22 mouse cellular contexts compared by ENCODE assay signal in the genomic region with DNA sequence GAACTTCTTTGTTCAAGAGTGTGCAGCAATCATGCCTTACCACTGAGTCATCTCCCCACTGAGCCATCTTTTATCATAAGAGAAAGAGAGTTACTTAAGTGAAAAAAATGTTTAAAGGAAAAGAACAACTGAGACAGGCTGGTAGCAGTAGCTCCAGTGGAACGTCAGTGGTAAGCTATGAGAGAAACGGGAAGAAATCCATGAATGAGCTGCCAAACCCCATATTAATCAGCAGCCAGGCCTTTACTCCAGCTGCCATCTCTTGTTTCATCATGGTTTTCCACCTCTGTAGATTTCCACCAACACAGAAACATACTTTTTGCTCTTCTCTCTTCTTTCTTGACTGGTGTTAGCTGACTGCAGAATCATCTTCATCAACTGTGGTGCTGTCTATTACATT.
A peak's percentile ranks its signal among the peaks of the same experiment; 100 is the strongest.
DNase-seq lines count a peak whose midpoint lies in the region; ATAC-seq and TF ChIP-seq lines count a peak whose summit lies in the region.
"Had no signal": no experiment of that assay in that cellular context is flagged by ENCODE, and none has a peak within 500 bp of the region (broad histone marks: within the 10 kb centered on the region; RNA-seq: fewer than 3 reads in every experiment).

No protein-coding gene starts in this region.

- no peak overlapping the region for H3K27ac ChIP-seq in gastrocnemius, adult 2 months
- no peak overlapping the region for H3K27ac ChIP-seq in midbrain, embryonic 14.5 days (replicated peaks; ENCODE audit: low read depth, low read length)
- H3K27ac ChIP-seq: embryonic facial prominence, embryonic 15.5 days; forebrain, embryonic 13.5 days; heart, embryonic 10.5 days; hindbrain, embryonic 12.5 days had no signal

- in situ Hi-C loops in Patski (cut with MboI; ENCODE audit: low pct_unique_long_range_greater_than_20kb), result no loop called here

- no peak for TF ChIP-seq CTCF in Patski (IDR thresholded peaks at IDR 0.05)
- TF ChIP-seq CTCF in gastrocnemius, adult 2 months (IDR thresholded peaks at IDR 0.05), result no peak

- H3K36me3 ChIP-seq in midbrain, embryonic 14.5 days (ENCODE audit: control insufficient read depth, insufficient read depth, low read length), result no peaks in the 10 kb centered on the region
- H3K36me3 ChIP-seq: embryonic facial prominence, embryonic 15.5 days; heart, embryonic 10.5 days; hindbrain, embryonic 12.5 days had no signal

- WGBS in midbrain, embryonic 14.5 days, result 82% methylated on average over 2 of the region's 2 CpGs

- H3K9ac ChIP-seq in midbrain, embryonic 14.5 days (replicated peaks; ENCODE audit: low read length), result no peak overlapping the region
- H3K9ac ChIP-seq: embryonic facial prominence, embryonic 15.5 days; forebrain, embryonic 13.5 days; hindbrain, embryonic 12.5 days had no signal

- H3K4me3 ChIP-seq in gastrocnemius, adult 2 months, result no peak overlapping the region
- H3K4me3 ChIP-seq in midbrain, embryonic 14.5 days (replicated peaks; ENCODE audit: low read depth, low read length), result no peak overlapping the region
- H3K4me3 ChIP-seq: embryonic facial prominence, embryonic 15.5 days; forebrain, embryonic 13.5 days; heart, embryonic 10.5 days; hindbrain, embryonic 12.5 days had no signal

- H3K4me2 ChIP-seq in midbrain, embryonic 14.5 days (ENCODE audit: low read length), result no peak overlapping the region
- H3K4me2 ChIP-seq: embryonic facial prominence, embryonic 15.5 days; forebrain, embryonic 13.5 days; hindbrain, embryonic 12.5 days had no signal

- POLR2A ChIA-PET in Patski (lab: Charles Lee), result no interaction called here

- ATAC-seq in Patski, result peak; percentile 93
- ATAC-seq in midbrain, embryonic 14.5 days (ENCODE audit: low FRiP score, low TSS enrichment), result no peak
- ATAC-seq: forebrain, embryonic 13.5 days; hindbrain, embryonic 16.5 days; inflammation-experienced regulatory T-cells, adult 6 months had no signal

- intact Hi-C loops in heart, postnatal 14 days (cut with DNase I), result no loop called here
- intact Hi-C loops in gastrocnemius, adult 2 months (cut with DNase I), result no loop called here

- no peaks in the 10 kb centered on the region for H3K27me3 ChIP-seq in Patski
- no peaks in the 10 kb centered on the region for H3K27me3 ChIP-seq in midbrain, embryonic 14.5 days (ENCODE audit: control insufficient read depth, insufficient read depth, low read length)
- H3K27me3 ChIP-seq: CH12.LX; embryonic facial prominence, embryonic 15.5 days; forebrain, embryonic 13.5 days; hindbrain, embryonic 12.5 days had no signal

- DNase-seq in heart, adult 9 months (ENCODE audit: low spot score in 2 of 2), result peak; percentile 0 to 2
- no peak for DNase-seq in heart, postnatal 14 days
- peak; percentile 49 for DNase-seq in Patski (ENCODE audit: low read depth, low spot score)
- peak; percentile 57 for DNase-seq in fibroblast of lung, adult 2 months (ENCODE audit: low read depth)
- no peak for DNase-seq in thymus, postnatal 25 days
- DNase-seq in gastrocnemius, adult 2 months, result no peak
- DNase-seq in midbrain, embryonic 14.5 days, result no peak
- DNase-seq: adrenal gland, postnatal 25 days; cerebellum, adult 11 months; cerebellum, adult 8-10 months; cerebellum, postnatal 14 days; embryo, embryonic 11 days; gastrocnemius, postnatal 36 days; heart, adult 11 months; kidney, adult 11 months had no signal

- H3K4me1 ChIP-seq in midbrain, embryonic 14.5 days (ENCODE audit: control insufficient read depth, insufficient read depth, low read length), result no peaks in the 10 kb centered on the region
- H3K4me1 ChIP-seq: embryonic facial prominence, embryonic 15.5 days; forebrain, embryonic 13.5 days; heart, embryonic 10.5 days; hindbrain, embryonic 12.5 days had no signal

- 0 out of 2 replicates have a peak, but pooled peaks cover under 1% of the 10 kb centered on the region for H3K9me3 ChIP-seq in midbrain, embryonic 14.5 days (ENCODE audit: control insufficient read depth, low read length)
- H3K9me3 ChIP-seq: embryonic facial prominence, embryonic 15.5 days; forebrain, embryonic 13.5 days; heart, embryonic 10.5 days; hindbrain, embryonic 12.5 days had no signal

- CTCF ChIA-PET in Patski (lab: Charles Lee), result interaction anchor here (0.8 to 1.6 kb wide), 2 partner anchors 9 to 15 kb away, joined by 4 to 6 read pairs; no protein-coding TSS in a partner anchor

Comparison
In these comparisons a context has a peak if more than half of its experiments do, and no peak if none do; other contexts are left out.
1. DNase-seq: peak in heart, adult 9 months (2 of 2), Patski (single experiment) and fibroblast of lung, adult 2 months (single experiment); none in heart, postnatal 14 days (0 of 2), thymus, postnatal 25 days (single experiment), gastrocnemius, adult 2 months (single experiment) and midbrain, embryonic 14.5 days (single experiment).